Mouse (Mus musculus): Measurements from ENCODE around the gene Cyp8b1. TPM values are rescaled to one million over a fixed set of nuclear protein-coding genes. Genes with fewer than 3 reads are reported as not detected.

Cyp8b1 gene
- polyA plus RNA-seq, 1 experiment from 2014 or later = 0.40 TPM

GRCm38 (mm10) chr9:121919027-121919501 is 3.0 kb upstream of the Cyp8b1 start:
- no peak for DNase-seq (ENCODE audit: low spot score)

- DNase-seq (ENCODE audit: low spot score) = no peak
Observed at GRCm38 (mm10) chr9:121915056-121915455, 1.0 kb downstream of the Cyp8b1 start.

- DNase-seq (ENCODE audit: low spot score) = no peak
Observed at GRCm38 (mm10) chr9:121914226-121914757, 1.8 kb downstream of the Cyp8b1 start.

- no peak for DNase-seq (ENCODE audit: low spot score)
Observed at GRCm38 (mm10) chr9:121912786-121913185, 3.3 kb downstream of the Cyp8b1 start.

- DNase-seq (ENCODE audit: low spot score) = no peak
Observed at GRCm38 (mm10) chr9:121911196-121911595, 4.9 kb downstream of the Cyp8b1 start.

DNA sequence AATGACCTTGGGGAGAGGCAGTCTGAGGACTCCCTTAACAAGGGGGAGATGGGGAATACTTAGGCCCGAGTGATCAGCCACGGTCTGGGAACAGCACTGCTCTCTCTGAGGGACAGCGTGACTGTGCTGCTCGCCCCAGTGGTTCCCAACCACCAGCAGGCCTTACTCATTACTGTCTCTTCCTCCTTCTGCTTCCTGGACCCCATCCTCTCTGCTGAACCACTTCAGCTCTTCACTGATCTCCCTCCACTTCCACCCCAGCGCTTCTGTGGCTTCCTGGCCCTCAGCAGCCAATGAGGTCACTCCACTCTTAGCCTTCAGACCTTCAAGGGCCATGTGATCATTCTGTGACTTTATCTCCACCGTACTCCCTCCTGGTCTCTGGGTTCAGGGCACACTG is 6.5 kb downstream of the Cyp8b1 start:
- peak; percentile 13 for DNase-seq (ENCODE audit: low spot score)

- DNase-seq (ENCODE audit: low spot score) = no peak
Observed at GRCm38 (mm10) chr9:121908321-121908720, 7.8 kb downstream of the Cyp8b1 start.

- DNase-seq (ENCODE audit: low spot score) = no peak
Observed at GRCm38 (mm10) chr9:121907356-121908070, 8.6 kb downstream of the Cyp8b1 start.

DNA sequence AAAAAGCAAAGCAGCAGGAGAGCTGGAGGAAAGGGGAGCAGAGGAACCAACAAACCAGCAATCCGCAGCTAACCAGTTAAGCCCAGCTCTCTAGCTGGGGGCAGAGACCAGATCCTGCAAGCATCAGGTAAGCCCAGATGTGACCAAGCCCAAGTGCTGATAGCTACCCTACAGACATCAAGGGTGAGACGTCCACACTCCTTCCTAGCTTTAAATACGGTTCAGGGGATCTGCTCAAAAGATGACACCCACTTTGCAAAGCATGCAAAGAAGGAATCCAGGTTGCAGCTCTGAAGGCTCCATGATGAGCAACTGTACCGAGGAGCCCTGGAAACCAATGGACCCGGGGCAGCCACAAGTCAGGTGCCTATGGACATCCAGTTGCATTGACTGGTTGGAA is 9.6 kb downstream of the Cyp8b1 start:
- no peak for DNase-seq (ENCODE audit: low spot score)

DNA sequence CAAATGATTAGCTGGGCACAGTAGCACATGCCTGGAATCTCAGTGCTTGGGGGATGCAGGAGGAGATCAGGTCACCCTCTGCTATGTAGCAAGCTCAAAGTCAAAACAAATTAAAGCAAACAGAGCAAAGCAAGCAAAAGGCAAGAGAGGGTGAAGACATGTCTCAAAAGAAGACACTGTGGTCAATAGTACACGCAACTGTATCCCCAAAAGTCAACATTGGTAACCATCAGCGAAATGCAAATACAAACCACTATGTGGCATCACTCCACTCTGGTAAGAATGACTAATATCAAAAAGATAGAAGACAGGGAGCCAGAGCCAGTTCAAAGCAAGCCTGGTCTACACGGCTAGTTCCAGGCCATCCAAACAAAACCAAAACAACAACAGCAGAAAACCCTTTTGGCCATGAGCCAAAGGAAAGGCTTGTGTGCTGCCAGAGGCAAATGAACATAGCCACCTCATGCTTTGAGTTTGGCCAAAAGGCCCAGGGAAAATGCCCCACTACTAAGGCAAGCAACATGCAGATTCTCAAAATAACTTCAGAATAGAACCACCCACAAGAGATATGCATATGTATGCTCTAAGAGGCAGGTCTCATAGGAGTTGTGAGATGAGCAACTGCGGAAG is 10.4 kb downstream of the Cyp8b1 start:
- no peak for DNase-seq (ENCODE audit: low spot score)

- DNase-seq (ENCODE audit: low spot score) = no peak
Observed at GRCm38 (mm10) chr9:121904946-121905345, 11.2 kb downstream of the Cyp8b1 start.

- no peak for DNase-seq (ENCODE audit: low spot score)
Observed at GRCm38 (mm10) chr9:121904319-121904718, 11.8 kb downstream of the Cyp8b1 start.

DNA sequence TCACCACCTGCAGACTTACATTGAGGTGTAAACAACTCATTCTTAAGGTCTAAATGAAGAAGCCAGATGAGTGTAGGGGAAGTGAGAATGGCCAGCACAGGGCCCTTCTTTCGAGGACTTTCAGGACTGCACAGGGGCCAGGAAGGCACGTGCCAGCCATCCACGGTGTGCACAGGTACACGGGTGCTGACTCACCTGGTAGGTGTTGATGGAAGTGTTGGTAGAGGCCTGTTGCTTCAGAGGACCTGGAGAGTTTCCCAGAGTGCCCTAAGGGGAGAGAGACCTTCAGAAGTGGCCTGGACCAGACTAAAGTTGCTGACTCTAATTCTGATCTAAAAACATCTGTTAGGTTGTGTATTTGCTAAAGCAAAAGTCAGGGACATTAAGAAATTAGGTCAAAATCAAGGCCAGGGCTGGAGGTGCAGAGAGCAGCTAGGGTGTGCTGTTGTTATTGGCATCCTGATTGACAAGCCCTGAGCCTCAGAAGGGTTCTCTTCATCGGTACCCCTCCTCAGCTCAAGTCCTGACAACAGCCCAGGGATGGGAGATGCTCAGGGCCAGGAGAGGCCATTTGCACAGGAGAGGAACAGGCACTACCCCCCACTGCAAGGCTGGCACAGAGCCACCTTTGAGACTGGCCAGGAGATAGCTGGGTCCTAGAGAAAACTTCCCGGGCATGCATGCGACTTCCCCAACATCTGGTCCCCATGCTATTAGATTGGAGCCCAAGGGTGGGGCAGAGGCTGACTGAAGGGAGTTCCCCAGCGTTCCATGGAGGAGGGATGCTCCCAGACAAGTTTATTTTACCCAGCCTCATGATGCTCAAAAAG is 12.4 kb downstream of the Cyp8b1 start:
- DNase-seq (ENCODE audit: low spot score) = no peak

GRCm38 (mm10) chr9:121901710-121902700 is 14.1 kb downstream of the Cyp8b1 start:
- no peak for DNase-seq (ENCODE audit: low spot score)

DNA sequence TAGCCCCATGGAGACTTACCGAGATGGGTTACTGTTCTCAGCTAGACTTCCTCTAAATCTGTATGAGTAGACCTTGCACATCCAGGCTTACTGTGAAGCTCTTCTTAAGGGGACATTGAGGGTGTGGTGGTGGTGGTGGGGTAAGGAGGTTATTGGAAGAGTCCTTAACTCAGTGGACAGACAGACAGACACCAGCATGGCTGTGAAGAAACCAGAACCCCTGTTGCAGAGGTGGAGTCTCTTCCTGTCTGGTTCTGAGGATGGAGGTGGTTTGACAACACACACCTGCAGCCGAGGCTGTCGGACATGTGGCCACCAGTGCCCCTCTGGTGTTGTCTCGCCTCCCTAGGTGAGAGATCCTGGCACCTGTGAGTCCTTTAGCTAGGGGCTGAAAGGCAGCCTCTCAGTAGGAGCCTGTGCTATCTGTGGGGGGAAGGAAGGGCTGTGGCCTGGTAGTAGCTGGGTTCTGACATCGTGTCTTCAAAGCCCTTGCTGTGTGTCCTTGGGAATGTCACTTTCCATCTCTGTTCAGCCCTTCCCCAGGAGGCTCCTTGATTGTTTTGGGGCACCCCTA is 15.7 kb downstream of the Cyp8b1 start:
- DNase-seq (ENCODE audit: low spot score) = no peak

- DNase-seq (ENCODE audit: low spot score) = no peak
Observed at GRCm38 (mm10) chr9:121899306-121899705, 16.8 kb downstream of the Cyp8b1 start.

DNA sequence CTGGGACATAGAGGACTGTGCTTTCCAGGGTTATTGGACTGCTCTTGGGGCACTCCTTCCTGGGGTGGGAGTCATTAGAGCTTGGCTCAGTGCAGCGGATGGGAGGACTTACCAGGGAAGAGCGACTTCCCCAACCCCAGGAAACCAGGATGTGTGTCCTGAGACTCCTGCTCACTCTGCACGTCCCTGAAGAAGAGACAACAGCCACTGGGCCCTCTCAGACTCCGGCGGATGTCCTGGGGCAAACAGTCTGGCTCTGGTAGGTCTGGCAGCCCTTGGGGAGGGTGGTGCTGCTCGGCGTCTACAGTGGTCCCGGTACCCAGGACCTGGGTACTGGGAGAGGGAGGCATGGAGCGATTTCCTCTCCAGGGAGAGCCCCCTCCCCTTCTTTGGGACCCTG is 17.9 kb downstream of the Cyp8b1 start, which contains the start of gene Ackr2:
Ackr2 (plus strand) TSS at position 111 of the 400 bp plus-strand sequence.
- DNase-seq (ENCODE audit: low spot score) = no peak

DNA sequence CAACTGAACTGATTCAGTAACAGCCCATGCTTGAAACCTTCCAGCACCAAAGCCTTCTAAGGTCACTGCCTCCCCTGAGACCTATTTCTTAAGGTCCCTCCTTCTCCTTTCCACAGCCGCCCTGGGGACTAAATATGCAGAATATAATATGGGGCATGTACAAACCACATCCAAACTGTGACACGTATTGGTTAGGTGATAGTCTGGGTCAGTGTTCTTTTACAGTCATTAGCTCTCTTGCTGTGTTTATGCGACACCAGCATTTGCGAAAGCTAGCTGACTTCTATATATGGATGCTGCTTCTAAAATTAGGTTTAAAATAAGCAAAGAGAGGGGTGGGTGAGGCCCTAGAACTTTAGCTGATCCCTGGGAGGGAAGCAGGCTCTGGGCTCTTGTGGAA is 19.3 kb downstream of the Cyp8b1 start:
- DNase-seq (ENCODE audit: low spot score) = no peak

DNA sequence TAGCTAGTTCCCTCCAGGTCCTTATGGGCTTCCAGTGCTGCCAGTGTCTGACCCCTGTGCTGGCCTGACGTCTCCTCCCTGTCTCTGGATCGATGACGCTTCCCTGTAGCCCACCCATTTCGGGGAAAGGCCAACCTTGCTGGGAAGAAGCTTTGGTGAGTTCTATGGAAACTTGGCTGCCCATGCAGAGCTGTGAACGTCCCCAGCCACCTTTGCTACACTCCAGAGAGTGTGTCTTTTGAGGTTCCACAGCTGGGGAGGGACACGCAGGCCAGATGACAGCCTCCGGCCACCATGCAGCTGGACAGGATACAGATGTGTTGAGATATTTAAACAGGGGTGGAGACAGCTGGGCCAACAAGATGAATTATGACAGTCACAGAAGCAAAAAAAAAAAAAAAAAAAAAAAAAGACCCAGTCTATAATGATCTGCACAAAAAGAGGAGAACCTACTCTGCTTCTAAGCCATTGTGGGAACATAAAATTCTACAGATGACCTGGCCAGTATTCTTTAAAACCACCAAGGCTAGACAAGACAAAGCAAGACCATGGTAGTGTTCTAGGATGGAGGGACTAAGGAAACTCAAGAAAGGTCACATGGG is 20.6 kb downstream of the Cyp8b1 start:
- DNase-seq (ENCODE audit: low spot score) = no peak

- DNase-seq (ENCODE audit: low spot score) = no peak
Observed at GRCm38 (mm10) chr9:121894447-121894846, 21.7 kb downstream of the Cyp8b1 start.
